ENCODE assay signal across 23 mouse cellular contexts in the genomic region with DNA sequence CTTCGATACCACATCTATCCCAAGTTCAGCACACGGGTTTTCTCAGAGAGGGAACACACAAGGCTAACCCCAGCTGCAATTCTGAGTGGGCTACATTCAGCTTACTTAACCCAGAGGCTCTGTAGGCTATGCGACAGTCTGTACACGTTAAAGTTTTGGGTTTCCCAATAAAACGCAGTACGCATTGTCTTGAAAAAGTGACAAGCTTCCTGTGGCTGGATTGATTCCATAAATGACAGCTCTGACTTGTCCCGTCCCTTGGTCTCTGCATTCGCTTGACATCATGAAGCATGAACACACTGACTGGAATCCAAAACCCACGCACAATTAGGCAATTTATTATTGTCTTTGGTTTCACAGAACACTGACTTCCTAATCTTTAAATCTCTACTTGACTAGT.
"Had no signal": no experiment of that assay in that cellular context is flagged by ENCODE, and none has a peak within 500 bp of the region (broad histone marks: within the 10 kb centered on the region; RNA-seq: fewer than 3 reads in every experiment).

No protein-coding gene starts in this region.

- ATAC-seq: liver, postnatal 0 days; lung, postnatal 0 days; midbrain, embryonic 15.5 days had no signal

- H3K4me2 ChIP-seq: limb, embryonic 12.5 days; limb, embryonic 15.5 days; liver, embryonic 11.5 days; lung, embryonic 14.5 days; midbrain, embryonic 12.5 days; midbrain, embryonic 15.5 days; neural tube, embryonic 12.5 days; neural tube, embryonic 15.5 days had no signal

- H3K9me3 ChIP-seq: limb, embryonic 12.5 days; limb, embryonic 15.5 days; midbrain, embryonic 12.5 days; midbrain, embryonic 15.5 days; neural tube, embryonic 12.5 days; neural tube, embryonic 15.5 days had no signal

- H3K4me1 ChIP-seq: limb, embryonic 15.5 days; neural tube, embryonic 12.5 days had no signal

- H3K36me3 ChIP-seq: limb, embryonic 12.5 days; limb, embryonic 15.5 days; midbrain, embryonic 12.5 days; midbrain, embryonic 15.5 days; neural tube, embryonic 12.5 days; neural tube, embryonic 15.5 days had no signal

- H3K4me3 ChIP-seq: limb, embryonic 12.5 days; limb, embryonic 15.5 days; midbrain, embryonic 12.5 days; midbrain, embryonic 15.5 days; neural tube, embryonic 12.5 days; neural tube, embryonic 15.5 days had no signal

- DNase-seq: kidney, postnatal 10 days; kidney, postnatal 36 days; layer of hippocampus, adult 9-11 months; left cerebral cortex, postnatal 4 days; liver, postnatal 0 days; lung, embryonic 14.5 days; right cerebral cortex, adult 18-20 months; right cerebral cortex, postnatal 14 days; right cerebral cortex, postnatal 4 days; thymus, adult 2 months; thymus, postnatal 14 days; thymus, postnatal 4 days had no signal

- H3K27me3 ChIP-seq: limb, embryonic 12.5 days; limb, embryonic 15.5 days; midbrain, embryonic 12.5 days; midbrain, embryonic 15.5 days; neural tube, embryonic 12.5 days; neural tube, embryonic 15.5 days had no signal

- H3K27ac ChIP-seq: limb, embryonic 12.5 days; limb, embryonic 15.5 days; liver, embryonic 14.5 days; macrophage; midbrain, embryonic 12.5 days; midbrain, embryonic 15.5 days; neural tube, embryonic 12.5 days; neural tube, embryonic 15.5 days; stomach, postnatal 0 days had no signal

- H3K9ac ChIP-seq: limb, embryonic 12.5 days; limb, embryonic 15.5 days; liver, embryonic 14.5 days; liver, postnatal 0 days; lung, embryonic 14.5 days; midbrain, embryonic 12.5 days; midbrain, embryonic 15.5 days; neural tube, embryonic 12.5 days; neural tube, embryonic 15.5 days had no signal
